Mouse (Mus musculus): Measurements from ENCODE around the gene Fndc3b. TPM values are rescaled to one million over a fixed set of nuclear protein-coding genes. Genes with fewer than 3 reads are reported as not detected.

Fndc3b gene
- polyA plus RNA-seq, 1 experiment from 2014 or later: 28.0 TPM

- no peaks in the 10 kb centered on the region for H3K9me3 ChIP-seq
- H3K4me3 ChIP-seq: no peak overlapping the region
- H3K9ac ChIP-seq: no peak overlapping the region
- H3K4me1 ChIP-seq: no peaks in the 10 kb centered on the region
- no peak for ATAC-seq (ENCODE audit: insufficient number of reproducible peaks, insufficient read depth, low FRiP score, low TSS enrichment)
- H3K36me3 ChIP-seq: no peaks in the 10 kb centered on the region
- 98% methylated on average over 2 of the region's 2 CpGs for WGBS
- no peaks in the 10 kb centered on the region for H3K27me3 ChIP-seq
- H3K4me2 ChIP-seq (replicated peaks): no peak overlapping the region
- H3K27ac ChIP-seq: no peak overlapping the region
These were observed 149.2 kb downstream of the Fndc3b start for GRCm38 (mm10) chr3:27561921-27562320.

- Histone ChIP-seq H3K27ac (no peak overlapping the region), H3K9me3 (no peaks in the 10 kb centered on the region), H3K27me3 (no peaks in the 10 kb centered on the region), H3K4me1 (no peaks in the 10 kb centered on the region), H3K9ac (no peak overlapping the region), H3K36me3 (peaks cover 11% of the 10 kb centered on the region; the same call in 1 of the 2 replicates), H3K4me2 (replicated peaks) (no peak overlapping the region), H3K4me3 (no peak overlapping the region)
- WGBS: 86% methylated on average over 4 of the region's 4 CpGs
- no peak for ATAC-seq (ENCODE audit: insufficient number of reproducible peaks, insufficient read depth, low FRiP score, low TSS enrichment)
These were observed 151.8 kb downstream of the Fndc3b start for GRCm38 (mm10) chr3:27559316-27559715.

- no peak for ATAC-seq (ENCODE audit: insufficient number of reproducible peaks, insufficient read depth, low FRiP score, low TSS enrichment)
These were observed 153.8 kb downstream of the Fndc3b start for GRCm38 (mm10) chr3:27557100-27558004.

GRCm38 (mm10) chr3:27555401-27555940 lies 155.6 kb downstream of the Fndc3b start:
- Histone ChIP-seq H3K4me2 (replicated peaks) (no peak overlapping the region), H3K9ac (no peak overlapping the region), H3K4me3 (no peak overlapping the region), H3K9me3 (no peaks in the 10 kb centered on the region), H3K27ac (no peak overlapping the region), H3K36me3 (peaks cover 11% of the 10 kb centered on the region; the same call in 1 of the 2 replicates), H3K4me1 (no peaks in the 10 kb centered on the region), H3K27me3 (no peaks in the 10 kb centered on the region)
- WGBS: 92% methylated on average over 3 of the region's 3 CpGs
- no peak for ATAC-seq (ENCODE audit: insufficient number of reproducible peaks, insufficient read depth, low FRiP score, low TSS enrichment)

More at GRCm38 (mm10) chr3:27557100-27558004, 153.8 kb downstream of the Fndc3b start:
- Histone ChIP-seq H3K9ac (no peak overlapping the region), H3K4me1 (no peaks in the 10 kb centered on the region), H3K4me2 (replicated peaks) (no peak overlapping the region), H3K36me3 (peaks cover 11% of the 10 kb centered on the region; the same call in 1 of the 2 replicates), H3K4me3 (no peak overlapping the region), H3K27me3 (no peaks in the 10 kb centered on the region), H3K9me3 (no peaks in the 10 kb centered on the region), H3K27ac (no peak overlapping the region)
- WGBS: 78% methylated on average over 4 of the region's 4 CpGs

GRCm38 (mm10) chr3:27554325-27554724 lies 156.8 kb downstream of the Fndc3b start:
- 81% methylated on average over 3 of the region's 3 CpGs for WGBS
- Histone ChIP-seq H3K9ac (no peak overlapping the region), H3K4me1 (no peaks in the 10 kb centered on the region), H3K9me3 (no peaks in the 10 kb centered on the region), H3K27ac (no peak overlapping the region), H3K27me3 (no peaks in the 10 kb centered on the region), H3K36me3 (peaks cover 11% of the 10 kb centered on the region; the same call in 1 of the 2 replicates), H3K4me2 (replicated peaks) (no peak overlapping the region), H3K4me3 (no peak overlapping the region)
- no peak for ATAC-seq (ENCODE audit: insufficient number of reproducible peaks, insufficient read depth, low FRiP score, low TSS enrichment)

- Histone ChIP-seq H3K4me1 (no peaks in the 10 kb centered on the region), H3K27ac (no peak overlapping the region), H3K4me3 (no peak overlapping the region), H3K27me3 (no peaks in the 10 kb centered on the region), H3K9ac (no peak overlapping the region), H3K9me3 (no peaks in the 10 kb centered on the region), H3K36me3 (peaks cover 11% of the 10 kb centered on the region; the same call in 1 of the 2 replicates), H3K4me2 (replicated peaks) (no peak overlapping the region)
- WGBS: 65% methylated on average over 3 of the region's 3 CpGs
- ATAC-seq (ENCODE audit: insufficient number of reproducible peaks, insufficient read depth, low FRiP score, low TSS enrichment): no peak
These were observed 157.3 kb downstream of the Fndc3b start for GRCm38 (mm10) chr3:27553781-27554180.

- Histone ChIP-seq H3K36me3 (peaks cover 10% of the 10 kb centered on the region; the same call in 1 of the 2 replicates), H3K9me3 (no peaks in the 10 kb centered on the region)
- no peak for ATAC-seq (ENCODE audit: insufficient number of reproducible peaks, insufficient read depth, low FRiP score, low TSS enrichment)
These were observed 160.1 kb downstream of the Fndc3b start for GRCm38 (mm10) chr3:27551005-27551404.

GRCm38 (mm10) chr3:27550409-27550808 lies 160.7 kb downstream of the Fndc3b start:
- Histone ChIP-seq H3K27ac (no peak overlapping the region), H3K9me3 (no peaks in the 10 kb centered on the region), H3K9ac (no peak overlapping the region), H3K27me3 (no peaks in the 10 kb centered on the region), H3K36me3 (peaks cover 4% of the 10 kb centered on the region; the same call in 1 of the 2 replicates), H3K4me1 (no peaks in the 10 kb centered on the region), H3K4me2 (replicated peaks) (no peak overlapping the region), H3K4me3 (no peak overlapping the region)
- no peak for ATAC-seq (ENCODE audit: insufficient number of reproducible peaks, insufficient read depth, low FRiP score, low TSS enrichment)
- WGBS: 89% methylated on average over 1 of the region's 1 CpGs

More at GRCm38 (mm10) chr3:27551005-27551404, 160.1 kb downstream of the Fndc3b start:
- Histone ChIP-seq H3K4me3 (no peak overlapping the region), H3K27me3 (no peaks in the 10 kb centered on the region), H3K4me2 (replicated peaks) (no peak overlapping the region), H3K4me1 (no peaks in the 10 kb centered on the region), H3K27ac (no peak overlapping the region), H3K9ac (no peak overlapping the region)
- WGBS: 92% methylated on average over 3 of the region's 3 CpGs

- no peak overlapping the region for H3K9ac ChIP-seq
- H3K36me3 ChIP-seq: peaks cover 4% of the 10 kb centered on the region; the same call in 1 of the 2 replicates
- H3K27me3 ChIP-seq: no peaks in the 10 kb centered on the region
- WGBS: 86% methylated on average over 3 of the region's 3 CpGs
- H3K4me1 ChIP-seq: no peaks in the 10 kb centered on the region
- ATAC-seq (ENCODE audit: insufficient number of reproducible peaks, insufficient read depth, low FRiP score, low TSS enrichment): no peak
- no peak overlapping the region for H3K4me3 ChIP-seq
- no peak overlapping the region for H3K4me2 ChIP-seq (replicated peaks)
- H3K27ac ChIP-seq: no peak overlapping the region
- no peaks in the 10 kb centered on the region for H3K9me3 ChIP-seq
These were observed 165.5 kb downstream of the Fndc3b start for GRCm38 (mm10) chr3:27545651-27546050.

GRCm38 (mm10) chr3:27544061-27544460 lies 167.0 kb downstream of the Fndc3b start:
- no peaks in the 10 kb centered on the region for H3K4me1 ChIP-seq
- H3K9ac ChIP-seq: no peak overlapping the region
- peaks cover 4% of the 10 kb centered on the region; the same call in 1 of the 2 replicates for H3K36me3 ChIP-seq
- WGBS: 94% methylated on average over 11 of the region's 11 CpGs
- H3K9me3 ChIP-seq: no peaks in the 10 kb centered on the region
- no peak overlapping the region for H3K27ac ChIP-seq
- no peak overlapping the region for H3K4me2 ChIP-seq (replicated peaks)
- no peaks in the 10 kb centered on the region for H3K27me3 ChIP-seq
- ATAC-seq (ENCODE audit: insufficient number of reproducible peaks, insufficient read depth, low FRiP score, low TSS enrichment): no peak
- no peak overlapping the region for H3K4me3 ChIP-seq

GRCm38 (mm10) chr3:27541841-27542240 lies 169.3 kb downstream of the Fndc3b start:
- no peak for ATAC-seq (ENCODE audit: insufficient number of reproducible peaks, insufficient read depth, low FRiP score, low TSS enrichment)
- Histone ChIP-seq H3K36me3 (peaks cover 13% of the 10 kb centered on the region), H3K27me3 (no peaks in the 10 kb centered on the region), H3K27ac (no peak overlapping the region), H3K4me1 (no peaks in the 10 kb centered on the region), H3K9ac (no peak overlapping the region), H3K4me3 (no peak overlapping the region), H3K4me2 (replicated peaks) (no peak overlapping the region), H3K9me3 (no peaks in the 10 kb centered on the region)
- WGBS: 95% methylated on average over 12 of the region's 12 CpGs

- WGBS: 81% methylated on average over 2 of the region's 3 CpGs
These were observed 169.9 kb downstream of the Fndc3b start for GRCm38 (mm10) chr3:27541181-27541580.

More at GRCm38 (mm10) chr3:27541181-27541580, 169.9 kb downstream of the Fndc3b start:
- H3K27me3 ChIP-seq: no peaks in the 10 kb centered on the region
- H3K4me2 ChIP-seq (replicated peaks): no peak overlapping the region
- H3K4me3 ChIP-seq: no peak overlapping the region
- no peak overlapping the region for H3K27ac ChIP-seq
- H3K36me3 ChIP-seq: peaks cover 15% of the 10 kb centered on the region
- H3K4me1 ChIP-seq: no peaks in the 10 kb centered on the region
- no peaks in the 10 kb centered on the region for H3K9me3 ChIP-seq
- ATAC-seq (ENCODE audit: insufficient number of reproducible peaks, insufficient read depth, low FRiP score, low TSS enrichment): no peak
- H3K9ac ChIP-seq: no peak overlapping the region
